Mouse (Mus musculus) MEL (cell line): ENCODE results near the gene Cdyl. TPM values are rescaled to one million over a fixed set of nuclear protein-coding genes. Genes with fewer than 3 reads are reported as not detected.

ENCODE experiments used
- DNase-seq: peaks from one replicate; pipeline ENCODE4 v3.0.0; 2011; ENCODE audit warnings: low read depth, low spot score
- H3K27ac ChIP-seq: 2 replicates; pipeline ENCODE4 v1.5.1; 2012; ENCODE audit warnings: low read depth, mild to moderate bottlenecking, control low read depth, low read length, moderate library complexity; ENCODE audit not compliant: control insufficient read depth
- H3K27me3 ChIP-seq, 2 experiments: fragments of 150-350 bp in 1 of 2; sonication (generic) in 1 of 2; 2 replicates each; pipeline ENCODE4 v1.6.1; 2012; ENCODE audit warnings: low read length in 2 of 2, mild to moderate bottlenecking in 2 of 2, improper control_type of control experiment in 1 of 2, moderate library complexity in 1 of 2; ENCODE audit not compliant: insufficient read depth in 2 of 2, control insufficient read depth in 1 of 2
- H3K36me3 ChIP-seq, 2 experiments: 2 replicates each; pipeline ENCODE4 v1.6.1; 2012 to 2014; ENCODE audit warnings: low read length in 2 of 2, improper control_type of control experiment in 1 of 2, inconsistent platforms in 1 of 2, mild to moderate bottlenecking in 1 of 2; ENCODE audit not compliant: insufficient read depth in 2 of 2, control insufficient read depth in 1 of 2
- H3K4me1 ChIP-seq, 2 experiments: fragments of 150-350 bp in 1 of 2; sonication (generic) in 1 of 2; 2 replicates each; pipeline ENCODE4 v1.6.1; 2012; ENCODE audit warnings: low read length in 2 of 2, improper control_type of control experiment in 1 of 2, mild to moderate bottlenecking in 1 of 2; ENCODE audit not compliant: insufficient read depth in 2 of 2, control insufficient read depth in 1 of 2
- H3K4me3 ChIP-seq, 2 experiments: fragments of 150-350 bp in 1 of 2; sonication (generic) in 1 of 2; 2 replicates each; pipeline ENCODE4 v1.5.1; 2012; ENCODE audit warnings: low read depth in 2 of 2, low read length in 2 of 2, mild to moderate bottlenecking in 2 of 2, moderate library complexity in 2 of 2, control low read depth in 1 of 2, improper control_type of control experiment in 1 of 2; ENCODE audit not compliant: control insufficient read depth in 1 of 2, insufficient read depth in 1 of 2
- H3K79me2 ChIP-seq: 2 replicates; pipeline ENCODE4 v1.6.1; 2012; ENCODE audit warnings: mild to moderate bottlenecking, low read length, moderate library complexity; ENCODE audit not compliant: control insufficient read depth, poor library complexity, insufficient read depth
- H3K9ac ChIP-seq: 2 replicates; pipeline ENCODE4 v1.6.1; 2012; ENCODE audit warnings: low read depth, mild to moderate bottlenecking, control low read depth, low read length, moderate library complexity; ENCODE audit not compliant: control insufficient read depth, poor library complexity, severe bottlenecking
- H3K9me3 ChIP-seq: fragments of 150-350 bp; sonication (generic); replicated peaks from 2 replicates; pipeline ENCODE4 v1.6.1; 2012; ENCODE audit warnings: mild to moderate bottlenecking, low read length, improper control_type of control experiment, moderate library complexity; ENCODE audit not compliant: insufficient read depth
- BHLHE40 ChIP-seq: IDR thresholded peaks from 2 replicates; pipeline ENCODE4 v1.6.1; 2012; ENCODE audit warnings: low read depth, mild to moderate bottlenecking, inconsistent platforms, low read length, improper control_type of control experiment, borderline replicate concordance
- CHD1 ChIP-seq: IDR thresholded peaks from 2 replicates; pipeline ENCODE4 v1.6.1; 2012; ENCODE audit warnings: low read depth, mild to moderate bottlenecking, inconsistent platforms, low read length, improper control_type of control experiment
- CHD2 ChIP-seq: IDR thresholded peaks from 2 replicates; pipeline ENCODE4 v1.6.1; 2011; ENCODE audit warnings: low read length, improper control_type of control experiment
- CTCF ChIP-seq, 3 experiments: IDR thresholded peaks in 2 of 3; conservative IDR thresholded peaks in 1 of 3; 2 replicates each; pipeline ENCODE4 v1.5.1; 2011 to 2012; ENCODE audit warnings: low read length in 3 of 3, low read depth in 2 of 3, mild to moderate bottlenecking in 2 of 3, improper control_type of control experiment in 1 of 3, inconsistent platforms in 1 of 3, mixed read lengths in 1 of 3, moderate library complexity in 1 of 3; ENCODE audit not compliant: control insufficient read depth in 1 of 3, insufficient read depth in 1 of 3, poor library complexity in 1 of 3, severe bottlenecking in 1 of 3
- E2F4 ChIP-seq: IDR thresholded peaks from 2 replicates; pipeline ENCODE4 v1.6.1; 2011; ENCODE audit warnings: low read depth, low read length, improper control_type of control experiment, borderline replicate concordance
- ELF1 ChIP-seq: IDR thresholded peaks from 2 replicates; pipeline ENCODE4 v1.6.1; 2014; ENCODE audit warnings: low read depth, mild to moderate bottlenecking, inconsistent platforms, low read length, improper control_type of control experiment, moderate library complexity
- EP300 ChIP-seq, 2 experiments: IDR thresholded peaks; 2 replicates each; pipeline ENCODE4 v1.6.1; 2011; ENCODE audit warnings: improper control_type of control experiment in 2 of 2, low read length in 2 of 2, low read depth in 1 of 2, mild to moderate bottlenecking in 1 of 2
- ETS1 ChIP-seq: IDR thresholded peaks from 2 replicates; pipeline ENCODE4 v1.6.1; 2012; ENCODE audit warnings: low read depth, mild to moderate bottlenecking, inconsistent platforms, low read length, improper control_type of control experiment, moderate library complexity
- GABPA ChIP-seq: IDR thresholded peaks from 2 replicates; pipeline ENCODE4 v1.6.1; 2012; ENCODE audit warnings: low read depth, mild to moderate bottlenecking, inconsistent platforms, low read length, improper control_type of control experiment, moderate library complexity
- HCFC1 ChIP-seq: IDR thresholded peaks from 2 replicates; pipeline ENCODE4 v1.6.1; 2012; ENCODE audit warnings: low read depth, mild to moderate bottlenecking, inconsistent platforms, low read length, improper control_type of control experiment, moderate library complexity
- JUND ChIP-seq: IDR thresholded peaks from 2 replicates; pipeline ENCODE4 v1.6.1; 2011; ENCODE audit warnings: low read depth, mild to moderate bottlenecking, improper control_type of control experiment, low read length
- MAFK ChIP-seq: IDR thresholded peaks from 2 replicates; pipeline ENCODE4 v1.6.1; 2011; ENCODE audit warnings: low read depth, mild to moderate bottlenecking, low read length, improper control_type of control experiment, borderline replicate concordance
- MAZ ChIP-seq: IDR thresholded peaks from 2 replicates; pipeline ENCODE4 v1.6.1; 2012; ENCODE audit warnings: low read depth, mild to moderate bottlenecking, inconsistent platforms, low read length, improper control_type of control experiment
- MEF2A ChIP-seq: IDR thresholded peaks from 2 replicates; pipeline ENCODE4 v1.6.1; 2014; ENCODE audit warnings: low read depth, mild to moderate bottlenecking, inconsistent platforms, low read length, improper control_type of control experiment; ENCODE audit not compliant: poor library complexity, insufficient replicate concordance, severe bottlenecking; ENCODE audit errors: extremely low read depth
- MXI1 ChIP-seq: IDR thresholded peaks from 2 replicates; pipeline ENCODE4 v1.6.1; 2011; ENCODE audit warnings: mild to moderate bottlenecking, low read depth, low read length, improper control_type of control experiment
- MYB ChIP-seq: IDR thresholded peaks from 2 replicates; pipeline ENCODE4 v1.6.1; 2011; ENCODE audit warnings: mild to moderate bottlenecking, low read depth, low read length, improper control_type of control experiment
- MYC ChIP-seq: IDR thresholded peaks from 2 replicates; pipeline ENCODE4 v1.6.1; 2011; ENCODE audit warnings: low read depth, mild to moderate bottlenecking, low read length, improper control_type of control experiment, moderate library complexity
- NELFE ChIP-seq: IDR thresholded peaks from 2 replicates; pipeline ENCODE4 v1.6.1; 2011; ENCODE audit warnings: low read depth, low read length, improper control_type of control experiment
- POLR2A ChIP-seq, 2 experiments: IDR thresholded peaks; 2 replicates each; pipeline ENCODE4 v1.6.1; 2011 to 2012; ENCODE audit warnings: low read length in 2 of 2, mild to moderate bottlenecking in 2 of 2, control low read depth in 1 of 2, improper control_type of control experiment in 1 of 2, low read depth in 1 of 2, moderate library complexity in 1 of 2; ENCODE audit not compliant: control insufficient read depth in 1 of 2, insufficient read depth in 1 of 2, poor library complexity in 1 of 2
- POLR2AphosphoS2 ChIP-seq: IDR thresholded peaks from 2 replicates; pipeline ENCODE4 v1.6.1; 2011; ENCODE audit warnings: low read length, improper control_type of control experiment
- POLR2AphosphoS5 ChIP-seq: IDR thresholded peaks from 2 replicates; pipeline ENCODE4 v1.6.1; 2012; ENCODE audit warnings: low read depth, borderline replicate concordance, mild to moderate bottlenecking, inconsistent platforms, low read length, moderate library complexity, mixed read lengths
- RAD21 ChIP-seq: IDR thresholded peaks from 2 replicates; pipeline ENCODE4 v1.6.1; 2011; ENCODE audit warnings: mild to moderate bottlenecking, low read depth, low read length, improper control_type of control experiment
- RCOR1 ChIP-seq: IDR thresholded peaks from 2 replicates; pipeline ENCODE4 v1.6.1; 2012; ENCODE audit warnings: low read depth, mild to moderate bottlenecking, inconsistent platforms, low read length, improper control_type of control experiment
- SIN3A ChIP-seq: IDR thresholded peaks from 2 replicates; pipeline ENCODE4 v1.6.1; 2012; ENCODE audit warnings: low read length, improper control_type of control experiment, inconsistent platforms
- SMC3 ChIP-seq: IDR thresholded peaks from 2 replicates; pipeline ENCODE4 v1.6.1; 2011; ENCODE audit warnings: low read depth, low read length, improper control_type of control experiment
- TAL1 ChIP-seq: IDR thresholded peaks from 2 replicates; pipeline ENCODE4 v1.6.1; 2012; ENCODE audit warnings: mild to moderate bottlenecking, inconsistent platforms, low read length, moderate library complexity, mixed read lengths
- TBP ChIP-seq: IDR thresholded peaks from 2 replicates; pipeline ENCODE4 v1.8.0; 2011; ENCODE audit warnings: low read depth, low read length, improper control_type of control experiment
- UBTF ChIP-seq: IDR thresholded peaks from 2 replicates; pipeline ENCODE4 v1.6.1; 2012; ENCODE audit warnings: low read depth, mild to moderate bottlenecking, inconsistent platforms, low read length, improper control_type of control experiment, moderate library complexity, borderline replicate concordance; ENCODE audit not compliant: insufficient read depth
- USF1 ChIP-seq: IDR thresholded peaks from 2 replicates; pipeline ENCODE4 v1.6.1; 2014; ENCODE audit warnings: low read depth, mild to moderate bottlenecking, inconsistent platforms, low read length, improper control_type of control experiment, moderate library complexity
- USF2 ChIP-seq, 2 experiments: IDR thresholded peaks; 2 replicates each; pipeline ENCODE4 v1.6.1; 2011 to 2012; ENCODE audit warnings: improper control_type of control experiment in 2 of 2, low read length in 2 of 2, borderline replicate concordance in 1 of 2, inconsistent platforms in 1 of 2, low read depth in 1 of 2, mild to moderate bottlenecking in 1 of 2; ENCODE audit not compliant: insufficient read depth in 1 of 2
- ZC3H11A ChIP-seq: IDR thresholded peaks from 2 replicates; pipeline ENCODE4 v1.6.1; 2012; ENCODE audit warnings: low read depth, mild to moderate bottlenecking, inconsistent platforms, low read length, improper control_type of control experiment
- ZKSCAN1 ChIP-seq: IDR thresholded peaks from 2 replicates; pipeline ENCODE4 v1.6.1; 2012; ENCODE audit warnings: low read depth, mild to moderate bottlenecking, inconsistent platforms, low read length, improper control_type of control experiment, moderate library complexity
- ZMIZ1 ChIP-seq: IDR thresholded peaks from 2 replicates; pipeline ENCODE4 v1.6.1; 2012; ENCODE audit warnings: low read depth, mild to moderate bottlenecking, inconsistent platforms, low read length, improper control_type of control experiment, moderate library complexity
- ZNF384 ChIP-seq: IDR thresholded peaks from 2 replicates; pipeline ENCODE4 v1.6.1; 2012; ENCODE audit warnings: low read depth, mild to moderate bottlenecking, inconsistent platforms, low read length, improper control_type of control experiment
- polyA plus RNA-seq, 2 experiments: library from polyadenylated mRNA; stranded (reverse) in 1 of 2; unstranded in 1 of 2; fragments of >175 nt in 1 of 2; fragments of >200 nt in 1 of 2; gene quantifications; 2 replicates each; pipeline versions ENCODE4 v1.2.1 to v1.2.4; 2012; ENCODE audit warnings: low replicate concordance in 2 of 2, low read depth in 1 of 2; ENCODE audit not compliant: insufficient read length in 2 of 2, insufficient read depth in 1 of 2, missing spikeins in 1 of 2
- total RNA-seq: library from RNA; depleted of rRNA; stranded (reverse); fragments of 300-350 nt; gene quantifications from 2 replicates; pipeline ENCODE4 v1.2.3, GENCODE M21; 2012

Cdyl gene
- total and polyA plus RNA-seq, 3 experiments = 8.9 to 32.2 TPM; not detected in 1

GRCm38 (mm10) chr13:35756393-35757338 is 97.0 kb downstream of the Cdyl start:
- Histone ChIP-seq H3K4me1 (peaks cover 56 to 85% of the 10 kb centered on the region in 2 experiments), H3K4me3 (peak overlapping the region; percentile 18 to 44), H3K79me2 (peaks cover 80% of the 10 kb centered on the region), H3K36me3 (peaks cover 2 to 85% of the 10 kb centered on the region in 2 experiments; a peak in 2 of 4 replicates), H3K9me3 (no peaks in the 10 kb centered on the region), H3K27me3 (no peaks in the 10 kb centered on the region), H3K27ac (peak overlapping the region; percentile 99), H3K9ac (peak overlapping the region; percentile 58)
- peak; percentile 85 for DNase-seq
- no peak for TF ChIP-seq UBTF
- peak; percentile 41; the same call in 1 of the 2 replicates for TF ChIP-seq NELFE
- TF ChIP-seq SMC3 = no peak
- peak; percentile 77 for TF ChIP-seq MYC
- no peak for TF ChIP-seq POLR2AphosphoS2
- no peak for TF ChIP-seq MAFK
- TF ChIP-seq GABPA = no peak
- no peak for TF ChIP-seq POLR2AphosphoS5
- peak; percentile 60 for TF ChIP-seq TAL1
- TF ChIP-seq CTCF (IDR thresholded peaks at IDR 0.05 in 2 of 3, conservative IDR thresholded peaks at IDR 0.05 in 1 of 3; ENCODE audit: control insufficient read depth in 1 of 3, insufficient read depth in 1 of 3, low read depth in 2 of 3, low read length in 3 of 3, poor library complexity in 1 of 3, severe bottlenecking in 1 of 3) = no peak
- 0 out of 2 replicates have a peak, but pooled peaks have one; percentile 37 for TF ChIP-seq JUND
- TF ChIP-seq CHD1 = 0 out of 2 replicates have a peak, but pooled peaks have one; percentile 18
- TF ChIP-seq ETS1 = peak; percentile 73
- no peak for TF ChIP-seq ZNF384
- no peak for TF ChIP-seq RAD21
- TF ChIP-seq ELF1 = no peak
- TF ChIP-seq MAZ = peak; percentile 75
- peak; percentile 78 to 89 for TF ChIP-seq EP300 (IDR thresholded peaks at IDR 0.05; ENCODE audit: low read depth in 1 of 2, low read length in 2 of 2)
- TF ChIP-seq E2F4 = no peak
- peak; percentile 41; the same call in 1 of the 2 replicates for TF ChIP-seq SIN3A
- TF ChIP-seq CHD2 = no peak
- no peak for TF ChIP-seq MYB
- TF ChIP-seq USF1 = peak; percentile 90
- TF ChIP-seq ZMIZ1 = no peak
- TF ChIP-seq ZC3H11A = no peak
- TF ChIP-seq ZKSCAN1 = no peak
- TF ChIP-seq BHLHE40 = peak; percentile 89; the same call in 1 of the 2 replicates
- TF ChIP-seq POLR2A (IDR thresholded peaks at IDR 0.05; ENCODE audit: control insufficient read depth in 1 of 2, insufficient read depth in 1 of 2, low read depth in 1 of 2, low read length in 2 of 2, poor library complexity in 1 of 2) = peak; percentile 55 to 68; a peak in 3 of 4 replicates
- TF ChIP-seq MEF2A = 0 out of 2 replicates have a peak, but pooled peaks have one; percentile 33
- no peak for TF ChIP-seq TBP
- TF ChIP-seq HCFC1 = 0 out of 2 replicates have a peak, but pooled peaks have one; percentile 29
- TF ChIP-seq MXI1 = peak; percentile 90
- peak; percentile 16 to 70; a peak in 2 of 4 replicates for TF ChIP-seq USF2 (IDR thresholded peaks at IDR 0.05; ENCODE audit: borderline replicate concordance in 1 of 2, insufficient read depth in 1 of 2, low read depth in 1 of 2, low read length in 2 of 2)
- no peak; the same call in 1 of the 2 replicates for TF ChIP-seq RCOR1
